Mouse (Mus musculus): ENCODE data around the gene Nkd1.

GRCm38 (mm10) chr8:88598578-88598977, 77.4 kb downstream of the Nkd1 start:
- no peak for TF ChIP-seq CTCF (IDR thresholded peaks at IDR 0.05; ENCODE audit: borderline replicate concordance, control insufficient read depth, extremely low read depth, insufficient read depth, low read length, poor library complexity)
- TF ChIP-seq POLR2A (IDR thresholded peaks at IDR 0.05; ENCODE audit: control insufficient read depth, extremely low read depth, insufficient read depth, low read length, poor library complexity) = no peak
